Mouse (Mus musculus) ES-E14 (cell line): ENCODE measurements around the gene Kiss1r. TPM values are rescaled to one million over a fixed set of nuclear protein-coding genes. Genes with fewer than 3 reads are reported as not detected.
A peak's percentile ranks its signal among the peaks of the same experiment; 100 is the strongest.

Source experiments
- DNase-seq: peaks from one replicate; pipeline ENCODE4 v3.0.0-alpha.2; 2013; ENCODE audit warnings: low read depth, low spot score
- H3K27ac ChIP-seq: 2 replicates; pipeline ENCODE4 v1.5.1; 2012; ENCODE audit warnings: low read depth, mild to moderate bottlenecking, low read length, moderate library complexity, mixed read lengths; ENCODE audit not compliant: poor library complexity, insufficient read depth, severe bottlenecking
- H3K36me3 ChIP-seq: 2 replicates; pipeline ENCODE4 v1.6.1; 2012; ENCODE audit warnings: mild to moderate bottlenecking, low read length, moderate library complexity, mixed read lengths; ENCODE audit not compliant: control insufficient read depth, poor library complexity, insufficient read depth, severe bottlenecking
- H3K4me1 ChIP-seq, 2 experiments: fragments of 150-350 bp in 1 of 2; sonication (generic) in 1 of 2; 2 replicates each; pipeline ENCODE4 v1.6.1; 2012; ENCODE audit warnings: low read length in 2 of 2, mild to moderate bottlenecking in 1 of 2, mixed read lengths in 1 of 2; ENCODE audit not compliant: control insufficient read depth in 2 of 2, insufficient read depth in 2 of 2, poor library complexity in 1 of 2
- H3K4me3 ChIP-seq, 2 experiments: fragments of 150-350 bp in 1 of 2; sonication (generic) in 1 of 2; 2 replicates each; pipeline ENCODE4 v1.5.1; 2012; ENCODE audit warnings: low read length in 2 of 2, low read depth in 1 of 2, mild to moderate bottlenecking in 1 of 2, mixed read lengths in 1 of 2; ENCODE audit not compliant: insufficient read depth in 1 of 2, poor library complexity in 1 of 2, severe bottlenecking in 1 of 2
- H3K9ac ChIP-seq: 2 replicates; pipeline ENCODE4 v1.6.1; 2012; ENCODE audit warnings: low read depth, mild to moderate bottlenecking, low read length, mixed read lengths; ENCODE audit not compliant: poor library complexity, insufficient read depth, severe bottlenecking
- H3K9me3 ChIP-seq: fragments of 150-350 bp; sonication (generic); 2 replicates; pipeline ENCODE4 v1.6.1; 2012; ENCODE audit warnings: low read depth, mild to moderate bottlenecking, low read length; ENCODE audit not compliant: control insufficient read depth, insufficient read depth
- CHD2 ChIP-seq: IDR thresholded peaks from 2 replicates; pipeline ENCODE4 v1.6.1; 2014; ENCODE audit warnings: mild to moderate bottlenecking, low read depth, low read length, inconsistent platforms
- HCFC1 ChIP-seq: IDR thresholded peaks from 2 replicates; pipeline ENCODE4 v1.6.1; 2012; ENCODE audit warnings: low read length, inconsistent platforms, borderline replicate concordance; ENCODE audit not compliant: insufficient read depth
- MAFK ChIP-seq: IDR thresholded peaks from 2 replicates; pipeline ENCODE4 v1.6.1; 2014; ENCODE audit warnings: mild to moderate bottlenecking, low read depth, low read length, inconsistent platforms; ENCODE audit not compliant: insufficient read depth
- ZC3H11A ChIP-seq: IDR thresholded peaks from 2 replicates; pipeline ENCODE4 v1.6.1; 2012; ENCODE audit warnings: low read depth, mild to moderate bottlenecking, inconsistent platforms, low read length, borderline replicate concordance
- ZNF384 ChIP-seq: IDR thresholded peaks from 2 replicates; pipeline ENCODE4 v1.6.1; 2012; ENCODE audit warnings: low read depth, low read length, inconsistent platforms
- in situ Hi-C, 2 experiments: fragments of 600-800 bp; cut with MboI; formaldehyde crosslinking; loops; one replicate each; pipeline ENCODE4 v1.15.1; 2025; ENCODE audit warnings: low sequenced_read_pairs in 2 of 2, inconsistent platforms in 1 of 2; ENCODE audit not compliant: unreplicated experiment in 2 of 2
- total RNA-seq: library from RNA; depleted of rRNA; stranded (reverse); fragments of 300-350 nt; gene quantifications from 2 replicates; pipeline ENCODE4 v1.2.3, GENCODE M21; 2012; rRNA removed

Gene Kiss1r
- total RNA-seq, 1 experiment: 0.85 TPM

DNA sequence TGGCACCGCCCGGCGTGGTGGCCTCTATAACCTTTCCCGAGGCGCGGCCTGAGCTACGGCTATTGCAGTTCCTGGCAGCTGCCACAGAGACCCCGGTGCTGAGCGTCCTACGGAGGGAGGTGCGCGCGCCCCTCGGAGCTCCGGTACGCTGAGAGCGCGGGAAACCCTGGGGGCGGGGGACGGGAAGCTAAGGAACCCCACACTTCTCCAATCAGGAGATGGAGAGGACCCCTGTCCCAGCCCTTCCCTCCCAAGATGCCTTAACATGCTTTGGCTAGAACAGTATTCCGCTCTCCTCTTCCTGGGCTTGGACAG lies 54.4 kb downstream of the Kiss1r start:
- peak overlapping the region; percentile 71 for H3K9ac ChIP-seq
- H3K4me1 ChIP-seq: peaks cover 0 to 12% of the 10 kb centered on the region in 2 experiments; a peak in 1 of 4 replicates
- DNase-seq: no peak
- no peak for TF ChIP-seq ZNF384
- TF ChIP-seq MAFK: no peak
- no peak for TF ChIP-seq CHD2
- no peak for TF ChIP-seq ZC3H11A
- TF ChIP-seq HCFC1: no peak
- in situ Hi-C loops: no loop called here
- peaks cover 27% of the 10 kb centered on the region for H3K36me3 ChIP-seq
- H3K9me3 ChIP-seq: no peaks in the 10 kb centered on the region
- no peak overlapping the region for H3K27ac ChIP-seq
- peak overlapping the region; percentile 65 to 72 for H3K4me3 ChIP-seq

Other genes with a start within 250 kb of the Kiss1r start
- gene Tpgs1, start 247.6 kb upstream of the Kiss1r start, total RNA-seq: 29.9 and 46.7 TPM in 2 replicates
- gene Cdc34, start 234.8 kb upstream of the Kiss1r start, total RNA-seq: 491 and 507 TPM in 2 replicates
- 2.5 and 4.5 TPM in 2 replicates for gene Gzmm, start 228.0 kb upstream of the Kiss1r start, total RNA-seq
- gene Bsg, start 212.5 kb upstream of the Kiss1r start, total RNA-seq: 858 and 1,196 TPM in 2 replicates
- gene Hcn2, start 200.3 kb upstream of the Kiss1r start, total RNA-seq: 5.0 and 11.8 TPM in 2 replicates
- 109 and 159 TPM in 2 replicates for gene Polrmt, start 170.4 kb upstream of the Kiss1r start, total RNA-seq
- 1.5 and 1.9 TPM in 2 replicates for gene Fgf22, start 161.9 kb upstream of the Kiss1r start, total RNA-seq
- 66.7 and 70.8 TPM in 2 replicates for gene Rnf126, start 150.0 kb upstream of the Kiss1r start, total RNA-seq
- 5.7 and 7.1 TPM in 2 replicates for gene Fstl3, start 139.7 kb upstream of the Kiss1r start, total RNA-seq
- gene Prss57, start 126.0 kb upstream of the Kiss1r start, total RNA-seq: 0.27 and 0.37 TPM in 2 replicates
- 10.7 and 12.7 TPM in 2 replicates for gene Palm, start 123.4 kb upstream of the Kiss1r start, total RNA-seq
- gene Misp, start 96.0 kb upstream of the Kiss1r start, total RNA-seq: 1.7 and 2.2 TPM in 2 replicates
- gene Ptbp1, start 62.5 kb upstream of the Kiss1r start, total RNA-seq: 403 and 408 TPM in 2 replicates
- gene Prtn3, start 42.5 kb upstream of the Kiss1r start, total RNA-seq: 1.0 and 1.3 TPM in 2 replicates
- gene Plppr3, start 42.3 kb upstream of the Kiss1r start, total RNA-seq: 3.7 and 7.8 TPM in 2 replicates
- gene Elane, start 30.7 kb upstream of the Kiss1r start, total RNA-seq: not detected in 2 replicates
- not detected in 2 replicates for gene Cfd, start 26.1 kb upstream of the Kiss1r start, total RNA-seq
- gene Med16, start 8.0 kb upstream of the Kiss1r start, total RNA-seq: 21.0 and 24.9 TPM in 2 replicates
- gene Gm26602, start 6.1 kb upstream of the Kiss1r start, total RNA-seq: 2.3 and 8.3 TPM in 2 replicates
- 24.0 and 28.2 TPM in 2 replicates for gene R3hdm4, start 4.2 kb downstream of the Kiss1r start, total RNA-seq
- 10.8 and 16.3 TPM in 2 replicates for gene Arid3a, start 10.1 kb downstream of the Kiss1r start, total RNA-seq
- 155 and 195 TPM in 2 replicates for gene Wdr18, start 43.2 kb downstream of the Kiss1r start, total RNA-seq
- gene Grin3b, start 53.7 kb downstream of the Kiss1r start, total RNA-seq: 0.36 and 0.74 TPM in 2 replicates
- 127 and 220 TPM in 2 replicates for gene Tmem259, start 67.4 kb downstream of the Kiss1r start, total RNA-seq
- gene Cnn2, start 71.6 kb downstream of the Kiss1r start, total RNA-seq: 94.1 and 159 TPM in 2 replicates
- gene Abca7, start 79.5 kb downstream of the Kiss1r start, total RNA-seq: 8.8 and 18.9 TPM in 2 replicates
- gene Arhgap45, start 99.7 kb downstream of the Kiss1r start, total RNA-seq: 17.0 and 20.9 TPM in 2 replicates
- gene Polr2e, start 122.8 kb downstream of the Kiss1r start, total RNA-seq: 266 and 293 TPM in 2 replicates
- gene Gpx4, start 130.2 kb downstream of the Kiss1r start, total RNA-seq: 1,456 and 1,919 TPM in 2 replicates
- gene Sbno2, start 188.6 kb downstream of the Kiss1r start, total RNA-seq: 36.6 and 49.3 TPM in 2 replicates
- gene Stk11, start 198.8 kb downstream of the Kiss1r start, total RNA-seq: 124 and 141 TPM in 2 replicates
- gene Atp5d, start 221.7 kb downstream of the Kiss1r start, total RNA-seq: 217 and 226 TPM in 2 replicates
- gene Cbarp, start 223.9 kb downstream of the Kiss1r start, total RNA-seq: 20.9 and 41.0 TPM in 2 replicates
- gene Midn, start 231.3 kb downstream of the Kiss1r start, total RNA-seq: 38.3 and 42.6 TPM in 2 replicates
- gene Cirbp, start 249.0 kb downstream of the Kiss1r start, total RNA-seq: 69.6 and 105 TPM in 2 replicates